Mouse (Mus musculus) CH12.LX (cell line): ENCODE measurements around the gene Rhoq. TPM values are rescaled to one million over a fixed set of nuclear protein-coding genes. Genes with fewer than 3 reads are reported as not detected.

ENCODE experiments used
- DNase-seq: peaks from one replicate; pipeline ENCODE4 v3.0.0-alpha.2; 2013; ENCODE audit errors: extremely low read depth
- H3K27ac ChIP-seq: 2 replicates; pipeline ENCODE4 v1.5.1; 2012; ENCODE audit warnings: low read depth, mild to moderate bottlenecking, control low read depth, moderate library complexity; ENCODE audit not compliant: insufficient read depth
- H3K27me3 ChIP-seq: replicated peaks from 2 replicates; pipeline ENCODE3; 2012; ENCODE audit warnings: inconsistent platforms
- H3K36me3 ChIP-seq, 2 experiments: replicated peaks in 1 of 2; 2 replicates each; pipeline versions ENCODE3 to v1.6.1; 2012; ENCODE audit warnings: inconsistent platforms in 1 of 2, low read length in 1 of 2, mild to moderate bottlenecking in 1 of 2, mixed read lengths in 1 of 2, moderate library complexity in 1 of 2; ENCODE audit not compliant: control insufficient read depth in 1 of 2, insufficient read depth in 1 of 2
- H3K4me1 ChIP-seq, 2 experiments: 2 replicates each; pipeline ENCODE4 v1.6.1; 2012; ENCODE audit warnings: inconsistent platforms in 1 of 2, moderate library complexity in 1 of 2; ENCODE audit not compliant: insufficient read depth in 2 of 2, control insufficient read depth in 1 of 2
- H3K4me2 ChIP-seq: 2 replicates; pipeline ENCODE4 v1.6.1; 2012; ENCODE audit warnings: low read depth, mild to moderate bottlenecking, control low read depth; ENCODE audit not compliant: poor library complexity, insufficient read depth, severe bottlenecking
- H3K4me3 ChIP-seq, 3 experiments: fragments of 150-350 bp in 1 of 3; sonication (generic) in 1 of 3; replicated peaks in 1 of 3; 2 replicates each; pipeline versions ENCODE3 to v1.5.1; 2011 to 2012; ENCODE audit warnings: low read depth in 2 of 3, low read length in 2 of 3, mild to moderate bottlenecking in 2 of 3, moderate library complexity in 2 of 3, control low read depth in 1 of 3, improper control_type of control experiment in 1 of 3, inconsistent platforms in 1 of 3, mixed read lengths in 1 of 3; ENCODE audit not compliant: poor library complexity in 1 of 3
- H3K79me2 ChIP-seq: replicated peaks from 2 replicates; pipeline ENCODE4 v1.6.1; 2012; ENCODE audit warnings: mild to moderate bottlenecking, moderate library complexity; ENCODE audit not compliant: control insufficient read depth, poor library complexity, insufficient read depth, severe bottlenecking; ENCODE audit errors: extremely low read depth
- H3K9ac ChIP-seq: 2 replicates; pipeline ENCODE4 v1.6.1; 2012; ENCODE audit warnings: low read depth, mild to moderate bottlenecking, control low read depth, moderate library complexity; ENCODE audit not compliant: insufficient read depth
- H3K9me3 ChIP-seq: replicated peaks from 2 replicates; pipeline ENCODE3; 2012; ENCODE audit warnings: low read length, inconsistent platforms, mixed read lengths
- BHLHE40 ChIP-seq: IDR thresholded peaks from 2 replicates; pipeline ENCODE4 v1.6.1; 2011; ENCODE audit warnings: mild to moderate bottlenecking, low read depth, low read length, improper control_type of control experiment
- CHD1 ChIP-seq: IDR thresholded peaks from 2 replicates; pipeline ENCODE4 v1.6.1; 2012; ENCODE audit warnings: low read depth, low read length, improper control_type of control experiment, inconsistent platforms
- CHD2 ChIP-seq: IDR thresholded peaks from 2 replicates; pipeline ENCODE4 v1.6.1; 2011; ENCODE audit warnings: low read length, improper control_type of control experiment
- CTCF ChIP-seq, 2 experiments: IDR thresholded peaks in 1 of 2; conservative IDR thresholded peaks in 1 of 2; 2 replicates each; pipeline ENCODE4 v1.5.1; 2011 to 2012; ENCODE audit warnings: low read depth in 2 of 2, low read length in 2 of 2, improper control_type of control experiment in 1 of 2, inconsistent platforms in 1 of 2, mild to moderate bottlenecking in 1 of 2, moderate library complexity in 1 of 2
- E2F4 ChIP-seq: IDR thresholded peaks from 2 replicates; pipeline ENCODE4 v1.6.1; 2011; ENCODE audit warnings: low read depth, low read length, improper control_type of control experiment; ENCODE audit not compliant: insufficient replicate concordance
- ELF1 ChIP-seq: IDR thresholded peaks from 2 replicates; pipeline ENCODE4 v1.6.1; 2014; ENCODE audit warnings: low read depth, mild to moderate bottlenecking, inconsistent platforms, low read length, improper control_type of control experiment
- EP300 ChIP-seq: IDR thresholded peaks from 2 replicates; pipeline ENCODE4 v1.6.1; 2011; ENCODE audit warnings: low read length, improper control_type of control experiment
- ETS1 ChIP-seq: conservative IDR thresholded peaks from 2 replicates; pipeline ENCODE4 v1.6.1; 2012; ENCODE audit warnings: low read depth, mild to moderate bottlenecking, inconsistent platforms, low read length, improper control_type of control experiment, moderate library complexity
- GABPA ChIP-seq: IDR thresholded peaks from 2 replicates; pipeline ENCODE4 v1.6.1; 2012; ENCODE audit warnings: low read depth, low read length, improper control_type of control experiment, inconsistent platforms; ENCODE audit not compliant: insufficient replicate concordance
- HCFC1 ChIP-seq: IDR thresholded peaks from 2 replicates; pipeline ENCODE4 v1.6.1; 2012; ENCODE audit warnings: low read depth, mild to moderate bottlenecking, inconsistent platforms, low read length, improper control_type of control experiment
- IRF4 ChIP-seq: IDR thresholded peaks from 2 replicates; pipeline ENCODE4 v1.6.1; 2014; ENCODE audit warnings: low read depth, mild to moderate bottlenecking, inconsistent platforms, low read length, improper control_type of control experiment
- JUN ChIP-seq: IDR thresholded peaks from 2 replicates; pipeline ENCODE4 v1.6.1; 2011; ENCODE audit warnings: low read depth, mild to moderate bottlenecking, low read length, improper control_type of control experiment, moderate library complexity; ENCODE audit not compliant: insufficient read depth
- JUND ChIP-seq: conservative IDR thresholded peaks from 2 replicates; pipeline ENCODE4 v1.6.1; 2011; ENCODE audit warnings: low read depth, low read length, improper control_type of control experiment
- KAT2A ChIP-seq: IDR thresholded peaks from 2 replicates; pipeline ENCODE4 v1.6.1; 2012; ENCODE audit warnings: low read length, improper control_type of control experiment, inconsistent platforms; ENCODE audit not compliant: insufficient replicate concordance
- MAFK ChIP-seq: IDR thresholded peaks from 2 replicates; pipeline ENCODE4 v1.6.1; 2011; ENCODE audit warnings: low read length, improper control_type of control experiment; ENCODE audit not compliant: insufficient replicate concordance
- MAX ChIP-seq: IDR thresholded peaks from 2 replicates; pipeline ENCODE4 v1.6.1; 2011; ENCODE audit warnings: low read length, improper control_type of control experiment
- MAZ ChIP-seq: IDR thresholded peaks from 2 replicates; pipeline ENCODE4 v1.6.1; 2012; ENCODE audit warnings: low read depth, mild to moderate bottlenecking, inconsistent platforms, low read length, improper control_type of control experiment, moderate library complexity
- MEF2A ChIP-seq: IDR thresholded peaks from 2 replicates; pipeline ENCODE4 v1.6.1; 2014; ENCODE audit warnings: low read depth, mild to moderate bottlenecking, inconsistent platforms, low read length, improper control_type of control experiment, borderline replicate concordance
- MXI1 ChIP-seq: IDR thresholded peaks from 2 replicates; pipeline ENCODE4 v1.6.1; 2011; ENCODE audit warnings: mild to moderate bottlenecking, low read depth, low read length, improper control_type of control experiment
- MYC ChIP-seq: IDR thresholded peaks from 2 replicates; pipeline ENCODE4 v1.6.1; 2011; ENCODE audit warnings: low read depth, mild to moderate bottlenecking, improper control_type of control experiment, low read length
- NELFE ChIP-seq: IDR thresholded peaks from 2 replicates; pipeline ENCODE4 v1.6.1; 2011; ENCODE audit warnings: low read depth, low read length, improper control_type of control experiment
- NRF1 ChIP-seq: IDR thresholded peaks from 2 replicates; pipeline ENCODE4 v1.6.1; 2014; ENCODE audit warnings: low read depth, mild to moderate bottlenecking, inconsistent platforms, low read length, improper control_type of control experiment, moderate library complexity
- PAX5 ChIP-seq: IDR thresholded peaks from 2 replicates; pipeline ENCODE4 v1.6.1; 2012; ENCODE audit warnings: low read length, inconsistent platforms, mixed read lengths
- POLR2A ChIP-seq: IDR thresholded peaks from 2 replicates; pipeline ENCODE4 v1.6.1; 2011; ENCODE audit warnings: low read depth, mild to moderate bottlenecking, improper control_type of control experiment, low read length
- POLR2AphosphoS2 ChIP-seq: IDR thresholded peaks from 2 replicates; pipeline ENCODE4 v1.6.1; 2011; ENCODE audit warnings: low read depth, low read length, improper control_type of control experiment
- RAD21 ChIP-seq: IDR thresholded peaks from 2 replicates; pipeline ENCODE4 v1.6.1; 2011; ENCODE audit warnings: low read depth, mild to moderate bottlenecking, low read length, improper control_type of control experiment, moderate library complexity
- RCOR1 ChIP-seq: conservative IDR thresholded peaks from 2 replicates; pipeline ENCODE4 v1.6.1; 2012; ENCODE audit warnings: low read depth, mild to moderate bottlenecking, inconsistent platforms, low read length, improper control_type of control experiment
- SIN3A ChIP-seq: IDR thresholded peaks from 2 replicates; pipeline ENCODE4 v1.6.1; 2012; ENCODE audit warnings: low read length, improper control_type of control experiment, inconsistent platforms
- SMC3 ChIP-seq: IDR thresholded peaks from 2 replicates; pipeline ENCODE4 v1.6.1; 2011; ENCODE audit warnings: low read depth, low read length, improper control_type of control experiment
- TBP ChIP-seq: conservative IDR thresholded peaks from 2 replicates; pipeline ENCODE4 v1.6.1; 2011; ENCODE audit warnings: low read depth, low read length, improper control_type of control experiment
- TCF12 ChIP-seq: IDR thresholded peaks from 2 replicates; pipeline ENCODE4 v1.6.1; 2014; ENCODE audit warnings: low read depth, mild to moderate bottlenecking, inconsistent platforms, low read length, improper control_type of control experiment
- UBTF ChIP-seq: IDR thresholded peaks from 2 replicates; pipeline ENCODE4 v1.6.1; 2012; ENCODE audit warnings: low read depth, mild to moderate bottlenecking, inconsistent platforms, low read length, improper control_type of control experiment, moderate library complexity
- USF1 ChIP-seq: IDR thresholded peaks from 2 replicates; pipeline ENCODE4 v1.6.1; 2014; ENCODE audit warnings: low read depth, mild to moderate bottlenecking, inconsistent platforms, low read length, improper control_type of control experiment
- USF2 ChIP-seq: conservative IDR thresholded peaks from 2 replicates; pipeline ENCODE4 v1.6.1; 2011; ENCODE audit warnings: low read depth, low read length, improper control_type of control experiment
- ZC3H11A ChIP-seq: IDR thresholded peaks from 2 replicates; pipeline ENCODE4 v1.6.1; 2012; ENCODE audit warnings: low read depth, mild to moderate bottlenecking, inconsistent platforms, low read length, improper control_type of control experiment
- ZKSCAN1 ChIP-seq: IDR thresholded peaks from 2 replicates; pipeline ENCODE4 v1.6.1; 2012; ENCODE audit warnings: low read depth, inconsistent platforms, low read length, improper control_type of control experiment, borderline replicate concordance
- ZMIZ1 ChIP-seq: IDR thresholded peaks from 2 replicates; pipeline ENCODE4 v1.6.1; 2012; ENCODE audit warnings: low read depth, mild to moderate bottlenecking, inconsistent platforms, low read length, improper control_type of control experiment
- ZNF384 ChIP-seq: IDR thresholded peaks from 2 replicates; pipeline ENCODE4 v1.6.1; 2012; ENCODE audit warnings: low read depth, low read length, improper control_type of control experiment, inconsistent platforms
- dilution Hi-C: fragments of 300-500 bp; cut with MboI; formaldehyde crosslinking; loops from 2 replicates; pipeline ENCODE4 v1.14.3; 2020; ENCODE audit warnings: low sequenced_read_pairs; ENCODE audit not compliant: extremely low pct_unique_long_range_greater_than_20kb, extremely low pct_ligation_motif_present
- in situ Hi-C: fragments of 300-500 bp; cut with MboI; formaldehyde crosslinking; loops from 3 replicates; pipeline ENCODE4 v1.14.3; 2019; ENCODE audit warnings: low sequenced_read_pairs, low pct_ligation_motif_present, low pct_unique_long_range_greater_than_20kb, mixed read lengths
- polyA plus RNA-seq: library from polyadenylated mRNA; unstranded; fragments of >175 nt; gene quantifications from 2 replicates; pipeline ENCODE4 v1.2.1, GENCODE M21; 2012; ENCODE audit warnings: low read depth; ENCODE audit not compliant: insufficient read length
- total RNA-seq, 2 experiments: library from RNA; depleted of rRNA; stranded (reverse); fragments of 300-350 nt in 1 of 2; fragments of >200 nt in 1 of 2; gene quantifications; 2 replicates each; pipeline ENCODE4 v1.2.3; 2012 to 2014

Rhoq gene
- total and polyA plus RNA-seq, 3 experiments = 18.8 to 24.4 (median 23.2) TPM

DNA sequence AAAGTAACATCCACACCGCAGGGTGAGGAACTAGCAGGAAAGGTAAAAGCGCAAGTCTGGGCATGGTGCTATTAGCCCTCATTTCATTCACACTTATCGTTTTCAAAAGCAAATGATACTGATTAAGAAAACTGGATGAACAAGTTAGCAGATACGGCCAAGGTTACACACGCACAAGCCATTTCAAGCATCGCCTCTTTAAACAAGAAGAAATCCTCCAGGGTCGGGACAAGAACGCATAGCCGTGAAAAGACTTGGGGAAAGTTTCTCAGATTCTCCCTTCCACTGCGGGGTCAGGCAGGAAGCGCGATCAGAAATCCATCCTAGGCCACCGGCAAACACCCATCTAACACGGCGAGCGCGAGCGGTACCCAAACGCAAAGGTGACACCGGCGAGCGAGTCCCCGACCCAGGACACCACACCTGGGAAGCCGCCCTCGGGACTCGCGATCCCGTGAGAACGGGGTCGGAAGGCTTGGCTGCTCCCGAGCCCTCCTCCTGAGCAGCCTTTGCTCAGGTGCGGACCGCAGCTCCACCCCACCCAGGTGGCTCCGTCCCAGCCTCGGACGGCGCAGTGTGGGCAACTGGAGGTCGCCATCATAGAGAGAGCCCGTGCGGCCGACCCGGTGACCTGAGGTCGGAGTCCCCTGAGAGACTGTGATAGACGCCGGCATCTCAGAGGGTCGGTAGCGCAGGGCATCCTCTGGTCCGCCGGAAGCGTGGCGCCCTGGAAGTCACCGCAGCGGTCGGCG is 61.8 kb downstream of the Rhoq start:
- Histone ChIP-seq H3K27ac (peak overlapping the region; percentile 11), H3K9ac (peak overlapping the region; percentile 66), H3K4me3 (peak overlapping the region; percentile 72 to 91 (median 84)), H3K79me2 (peaks cover 28% of the 10 kb centered on the region), H3K36me3 (peaks cover 14 to 38% of the 10 kb centered on the region in 2 experiments), H3K4me2 (peak overlapping the region; percentile 93), H3K9me3 (peaks cover 4% of the 10 kb centered on the region), H3K4me1 (peaks cover 5 to 19% of the 10 kb centered on the region in 2 experiments), H3K27me3 (no peaks in the 10 kb centered on the region)
- dilution Hi-C loops = no loop called here
- no peak for TF ChIP-seq MAFK
- peak; percentile 11; the same call in 1 of the 2 replicates for TF ChIP-seq TCF12
- TF ChIP-seq EP300 = no peak
- no peak for TF ChIP-seq ETS1
- no peak for TF ChIP-seq CHD2
- TF ChIP-seq GABPA = no peak
- peak; percentile 15; the same call in 1 of the 2 replicates for TF ChIP-seq ELF1
- no peak for TF ChIP-seq NELFE
- no peak for TF ChIP-seq USF1
- TF ChIP-seq MAZ = no peak
- TF ChIP-seq E2F4 = no peak
- no peak for TF ChIP-seq RCOR1
- TF ChIP-seq ZKSCAN1 = no peak
- TF ChIP-seq BHLHE40 = peak; percentile 26; the same call in 1 of the 2 replicates
- no peak for TF ChIP-seq ZC3H11A
- TF ChIP-seq UBTF = peak; percentile 31; the same call in 1 of the 2 replicates
- TF ChIP-seq MYC = no peak
- no peak for TF ChIP-seq NRF1
- TF ChIP-seq HCFC1 = no peak
- no peak for TF ChIP-seq ZNF384
- no peak for TF ChIP-seq POLR2AphosphoS2
- TF ChIP-seq SMC3 = no peak
- no peak for TF ChIP-seq JUND
- peak; percentile 63 for TF ChIP-seq MXI1
- TF ChIP-seq ZMIZ1 = no peak
- peak; percentile 56; the same call in 1 of the 2 replicates for TF ChIP-seq SIN3A
- no peak for TF ChIP-seq KAT2A
- no peak for TF ChIP-seq CTCF (conservative IDR thresholded peaks at IDR 0.05 in 1 of 2, IDR thresholded peaks at IDR 0.05 in 1 of 2; ENCODE audit: low read depth in 2 of 2, low read length in 2 of 2)
- TF ChIP-seq MAX = no peak
- no peak for TF ChIP-seq JUN
- TF ChIP-seq CHD1 = peak; percentile 41; the same call in 1 of the 2 replicates
- TF ChIP-seq MEF2A = no peak
- TF ChIP-seq PAX5 = no peak
- TF ChIP-seq IRF4 = peak; percentile 7; the same call in 1 of the 2 replicates
- TF ChIP-seq USF2 = no peak
- no peak for TF ChIP-seq TBP
- TF ChIP-seq POLR2A = no peak
- TF ChIP-seq RAD21 = no peak
- peak; percentile 23 for DNase-seq
- in situ Hi-C loops = loop anchor here (5.0 to 25.0 kb wide), 2 partner anchors 47 to 537 kb away; no protein-coding TSS in a partner anchor
